Mouse (Mus musculus) limb, embryonic 15.5 days (tissue): ENCODE results near the gene Klk1b4. TPM values are rescaled to one million over a fixed set of nuclear protein-coding genes. Genes with fewer than 3 reads are reported as not detected.

Experiments used
- ATAC-seq: fragments of 200-750 bp; cut with Nextera tagmentation; 2 replicates; pipeline ENCODE4 v1.8.0; 2017; ENCODE audit warnings: low read depth, moderate TSS enrichment; ENCODE audit not compliant: insufficient number of reproducible peaks, low FRiP score, low TSS enrichment
- H3K27ac ChIP-seq: fragments of 300-500 bp; sonication (generic); 2 replicates; pipeline ENCODE4 v1.5.1; 2015; ENCODE audit warnings: moderate library complexity, mild to moderate bottlenecking, inconsistent platforms
- H3K27me3 ChIP-seq: fragments of 300-500 bp; sonication (generic); 2 replicates; pipeline ENCODE4 v1.6.1; 2015; ENCODE audit warnings: inconsistent platforms
- H3K36me3 ChIP-seq: fragments of 300-500 bp; sonication (generic); 2 replicates; pipeline ENCODE4 v1.6.1; 2015; ENCODE audit warnings: inconsistent platforms
- H3K4me1 ChIP-seq: fragments of 300-500 bp; sonication (generic); 2 replicates; pipeline ENCODE4 v1.6.1; 2015; ENCODE audit warnings: inconsistent platforms
- H3K4me2 ChIP-seq: fragments of 300-500 bp; sonication (generic); 2 replicates; pipeline ENCODE4 v1.6.1; 2015; ENCODE audit warnings: mild to moderate bottlenecking, inconsistent platforms
- H3K4me3 ChIP-seq: fragments of 300-500 bp; sonication (generic); 2 replicates; pipeline ENCODE4 v1.5.1; 2015; ENCODE audit warnings: mild to moderate bottlenecking, inconsistent platforms
- H3K9ac ChIP-seq: fragments of 300-500 bp; sonication (generic); 2 replicates; pipeline ENCODE4 v1.6.1; 2015; ENCODE audit warnings: inconsistent platforms
- H3K9me3 ChIP-seq: fragments of 300-500 bp; sonication (generic); 2 replicates; pipeline ENCODE4 v1.6.1; 2016; ENCODE audit warnings: inconsistent platforms
- WGBS: fragments of 180-500 bp; shearing (Covaris S2); methylation state at CpG from one replicate; pipeline ENCODE4 v1.1.7; 2015; 5-methylcytosine and 5-hydroxymethylcytosine counted together
- polyA plus RNA-seq: library from polyadenylated mRNA; unstranded; fragments of >200 nt; fragmentation: Nextera tagmentation; extraction: Ambion mirVana; gene quantifications from 2 replicates; pipeline ENCODE4 v1.2.1, GENCODE M21; 2015

The Klk1b4 gene
- polyA plus RNA-seq, 1 experiment from 2014 or later: not detected

DNA sequence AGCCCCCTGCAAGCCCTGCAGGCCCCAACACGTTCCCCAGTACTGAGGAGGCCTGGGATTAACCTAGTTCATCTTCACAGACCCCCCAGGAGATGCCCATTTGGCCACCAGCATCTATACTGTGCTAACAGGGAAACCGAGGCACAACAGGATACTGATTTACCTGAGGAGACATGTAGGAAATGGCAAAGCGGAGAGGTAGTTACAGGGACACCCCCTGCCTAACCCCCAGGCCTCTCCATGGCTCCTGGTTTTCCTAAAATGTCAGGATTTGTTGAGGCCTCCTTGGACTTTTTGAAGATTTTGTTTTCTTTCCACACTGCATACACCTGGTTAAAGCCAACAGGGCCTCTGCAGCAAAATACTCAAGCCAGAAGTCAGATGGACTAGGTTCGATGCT lies 50.0 kb downstream of the Klk1b4 start, which contains the start of gene Acp4:
TSS of gene Acp4 (minus strand) at position 101 of the 400 bp plus-strand sequence.
- Histone ChIP-seq H3K27me3 (peaks cover 16% of the 10 kb centered on the region), H3K4me3 (no peak within 1 kb of the TSS), H3K27ac (no peak within 1 kb of the TSS), H3K4me2 (no peak within 1 kb of the TSS), H3K4me1 (no peaks in the 10 kb centered on the region; the same call in 1 of the 2 replicates), H3K9me3 (no peaks in the 10 kb centered on the region), H3K9ac (no peak within 1 kb of the TSS), H3K36me3 (peaks cover 19% of the 10 kb centered on the region)
- no peak for ATAC-seq
- WGBS: 73% methylated on average over 4 of the region's 4 CpGs

DNA sequence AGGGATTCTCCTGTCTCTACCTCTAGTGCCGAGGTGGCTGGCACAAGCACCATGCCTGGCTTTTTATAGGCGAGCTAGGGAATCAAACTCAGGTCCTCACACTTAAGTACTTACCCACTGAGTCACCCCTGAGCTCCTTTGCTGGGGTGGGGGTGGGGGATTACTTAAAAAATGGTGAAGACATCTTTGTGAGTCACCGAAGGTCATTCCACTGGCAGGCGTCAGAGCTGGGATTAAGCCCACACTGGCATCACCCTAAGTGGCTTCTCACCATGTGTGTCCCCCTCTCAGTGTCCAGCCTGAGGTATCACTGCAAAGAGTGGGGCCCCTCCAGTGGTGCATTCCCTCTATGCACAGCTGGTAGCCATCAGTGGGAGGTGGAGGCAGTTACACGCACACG lies 53.2 kb downstream of the Klk1b4 start:
- H3K4me3 ChIP-seq: no peak overlapping the region
- H3K27me3 ChIP-seq: peaks cover 36% of the 10 kb centered on the region
- H3K4me2 ChIP-seq: no peak overlapping the region
- no peaks in the 10 kb centered on the region for H3K9me3 ChIP-seq
- H3K9ac ChIP-seq: no peak overlapping the region
- no peak for ATAC-seq
- no peaks in the 10 kb centered on the region for H3K36me3 ChIP-seq
- 68% methylated on average over 6 of the region's 6 CpGs for WGBS
- H3K27ac ChIP-seq: no peak overlapping the region
- H3K4me1 ChIP-seq: peaks cover 7% of the 10 kb centered on the region; the same call in 1 of the 2 replicates

DNA sequence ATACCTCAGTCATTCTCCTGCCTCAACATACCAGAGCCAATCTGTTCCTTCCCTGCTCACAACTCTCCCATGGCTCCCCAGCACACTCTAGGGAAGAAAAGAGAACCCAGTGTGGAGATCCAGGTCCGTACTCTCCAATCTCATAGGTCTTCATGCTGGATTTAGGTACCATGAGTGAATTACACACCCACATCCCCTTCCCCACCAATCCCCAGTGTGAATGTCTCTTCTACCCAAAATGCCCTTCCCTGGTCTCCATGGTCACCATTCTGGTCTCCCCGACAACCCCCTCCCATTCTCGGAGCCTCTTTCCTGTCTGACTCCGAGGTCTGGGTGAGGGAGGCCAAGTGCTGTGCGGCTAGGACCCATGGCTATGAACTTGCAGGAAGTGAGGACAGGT lies 53.9 kb downstream of the Klk1b4 start, which contains the start of gene Gm15517:
TSS of gene Gm15517 (plus strand) at position 301 of the 400 bp plus-strand sequence.
- no peak within 1 kb of the TSS for H3K4me3 ChIP-seq
- H3K4me2 ChIP-seq: no peak within 1 kb of the TSS
- 60% methylated on average over 5 of the region's 5 CpGs for WGBS
- H3K36me3 ChIP-seq: no peaks in the 10 kb centered on the region
- H3K4me1 ChIP-seq: peaks cover 7% of the 10 kb centered on the region; the same call in 1 of the 2 replicates
- no peak within 1 kb of the TSS for H3K27ac ChIP-seq
- H3K9ac ChIP-seq: no peak within 1 kb of the TSS
- H3K27me3 ChIP-seq: peaks cover 36% of the 10 kb centered on the region
- no peaks in the 10 kb centered on the region for H3K9me3 ChIP-seq
- no peak for ATAC-seq

Other genes starting within 250 kb of the Klk1b4 start
- not detected in 2 replicates for gene Klk1b1, start 240.7 kb upstream of the Klk1b4 start, polyA plus RNA-seq
- not detected in 2 replicates for gene Klk1b9, start 231.4 kb upstream of the Klk1b4 start, polyA plus RNA-seq
- not detected in 2 replicates for gene Klk1b11, start 211.6 kb upstream of the Klk1b4 start, polyA plus RNA-seq
- gene Klk1b26, start 195.3 kb upstream of the Klk1b4 start, polyA plus RNA-seq: 0.31 and 3.5 TPM in 2 replicates
- gene Klk1b27, start 155.1 kb upstream of the Klk1b4 start, polyA plus RNA-seq: not detected in 2 replicates
- gene Klk1b21, start 105.1 kb upstream of the Klk1b4 start, polyA plus RNA-seq: not detected in 2 replicates
- gene Klk1b22, start 94.8 kb upstream of the Klk1b4 start, polyA plus RNA-seq: not detected in 2 replicates
- not detected in 2 replicates for gene Klk1b16, start 70.7 kb upstream of the Klk1b4 start, polyA plus RNA-seq
- not detected in 2 replicates for gene Klk1b24, start 19.2 kb upstream of the Klk1b4 start, polyA plus RNA-seq
- not detected in 2 replicates for gene Klk1b3, start 9.2 kb upstream of the Klk1b4 start, polyA plus RNA-seq
- not detected in 2 replicates for gene Klk1b5, start 8.5 kb downstream of the Klk1b4 start, polyA plus RNA-seq
- 0.20 TPM in 1 of 2 replicates, not detected in the other for gene Klk1, start 17.9 kb downstream of the Klk1b4 start, polyA plus RNA-seq
- gene Gm36864, start 28.7 kb downstream of the Klk1b4 start, polyA plus RNA-seq: not detected in 2 replicates
- 0.51 and 1.0 TPM in 2 replicates for gene 1700028J19Rik, start 39.3 kb downstream of the Klk1b4 start, polyA plus RNA-seq
- 163 and 183 TPM in 2 replicates for gene 2410002F23Rik, start 39.3 kb downstream of the Klk1b4 start, polyA plus RNA-seq
- gene Acp4, start 49.9 kb downstream of the Klk1b4 start, polyA plus RNA-seq: 0.33 and 0.83 TPM in 2 replicates
- not detected in 2 replicates for gene Gm15517, start 54.0 kb downstream of the Klk1b4 start, polyA plus RNA-seq
- gene Clec11a, start 99.5 kb downstream of the Klk1b4 start, polyA plus RNA-seq: 24.0 and 31.1 TPM in 2 replicates
- 2.4 and 3.2 TPM in 2 replicates for gene Shank1, start 102.8 kb downstream of the Klk1b4 start, polyA plus RNA-seq
- 2.2 and 3.2 TPM in 2 replicates for gene Syt3, start 176.7 kb downstream of the Klk1b4 start, polyA plus RNA-seq
- gene 1700008O03Rik, start 178.4 kb downstream of the Klk1b4 start, polyA plus RNA-seq: 0.43 and 0.58 TPM in 2 replicates
- 0.55 and 0.87 TPM in 2 replicates for gene Lrrc4b, start 221.6 kb downstream of the Klk1b4 start, polyA plus RNA-seq